Mouse (Mus musculus) erythroblast, embryonic 14.5 days (primary cell): ENCODE measurements around the gene Epn3. TPM values are rescaled to one million over a fixed set of nuclear protein-coding genes. Genes with fewer than 3 reads are reported as not detected.

Experiments used
- H3K27me3 ChIP-seq: 2 replicates; pipeline ENCODE4 v1.6.1; 2012; ENCODE audit warnings: inconsistent platforms; ENCODE audit not compliant: control insufficient read depth
- H3K36me3 ChIP-seq: 2 replicates; pipeline ENCODE4 v1.6.1; 2012; ENCODE audit warnings: mild to moderate bottlenecking, inconsistent platforms; ENCODE audit not compliant: control insufficient read depth
- H3K4me1 ChIP-seq: 2 replicates; pipeline ENCODE4 v1.6.1; 2012; ENCODE audit warnings: inconsistent platforms; ENCODE audit not compliant: control insufficient read depth
- H3K4me3 ChIP-seq: replicated peaks from 2 replicates; pipeline ENCODE3; 2012; ENCODE audit warnings: moderate library complexity, mild to moderate bottlenecking, inconsistent platforms
- H3K9me3 ChIP-seq: 2 replicates; pipeline ENCODE4 v1.6.1; 2012; ENCODE audit warnings: low read length, inconsistent platforms, mixed read lengths; ENCODE audit not compliant: control insufficient read depth
- GATA1 ChIP-seq: IDR thresholded peaks from 2 replicates; pipeline ENCODE4 v1.6.1; 2012; ENCODE audit warnings: low read length, inconsistent platforms, mixed read lengths
- TAL1 ChIP-seq: IDR thresholded peaks from 3 replicates; pipeline ENCODE4 v1.6.1; 2012; ENCODE audit warnings: low read length, inconsistent platforms, mixed read lengths
- polyA plus RNA-seq: library from polyadenylated mRNA; stranded (reverse); fragments of >175 nt; gene quantifications from 2 replicates; pipeline ENCODE4 v1.2.3, GENCODE M21; 2012

Epn3 gene
- polyA plus RNA-seq, 1 experiment: not detected

DNA sequence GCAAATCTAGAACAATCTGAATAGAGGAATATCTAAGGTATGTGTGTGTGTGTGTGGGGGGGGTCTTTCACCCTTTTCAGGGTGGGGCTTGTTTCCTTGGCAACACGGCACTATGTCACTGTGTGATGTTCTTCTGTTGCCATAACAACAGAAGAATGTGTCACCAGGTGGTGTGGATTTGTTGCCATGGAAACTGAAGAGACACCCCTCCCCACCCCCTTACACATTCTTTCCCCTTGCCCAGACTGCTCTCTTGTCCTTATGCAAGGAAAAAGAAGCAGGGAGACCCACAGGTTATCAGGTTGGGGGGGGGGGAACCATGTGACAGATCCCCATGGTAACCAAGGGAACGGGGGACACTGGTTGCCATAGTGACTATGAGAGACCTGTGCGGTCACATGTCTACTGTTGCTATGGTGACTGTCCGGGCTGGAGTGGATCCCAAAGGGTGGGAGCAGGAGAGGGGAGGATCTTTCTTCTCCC, 31.2 kb downstream of the Epn3 start:
- no peaks in the 10 kb centered on the region for H3K36me3 ChIP-seq
- peaks cover 54% of the 10 kb centered on the region for H3K27me3 ChIP-seq
- peaks cover 4% of the 10 kb centered on the region for H3K4me1 ChIP-seq
- TF ChIP-seq GATA1: no peak
- no peak for TF ChIP-seq TAL1
- no peak overlapping the region for H3K4me3 ChIP-seq
- peaks cover 5% of the 10 kb centered on the region; the same call in 1 of the 2 replicates for H3K9me3 ChIP-seq

DNA sequence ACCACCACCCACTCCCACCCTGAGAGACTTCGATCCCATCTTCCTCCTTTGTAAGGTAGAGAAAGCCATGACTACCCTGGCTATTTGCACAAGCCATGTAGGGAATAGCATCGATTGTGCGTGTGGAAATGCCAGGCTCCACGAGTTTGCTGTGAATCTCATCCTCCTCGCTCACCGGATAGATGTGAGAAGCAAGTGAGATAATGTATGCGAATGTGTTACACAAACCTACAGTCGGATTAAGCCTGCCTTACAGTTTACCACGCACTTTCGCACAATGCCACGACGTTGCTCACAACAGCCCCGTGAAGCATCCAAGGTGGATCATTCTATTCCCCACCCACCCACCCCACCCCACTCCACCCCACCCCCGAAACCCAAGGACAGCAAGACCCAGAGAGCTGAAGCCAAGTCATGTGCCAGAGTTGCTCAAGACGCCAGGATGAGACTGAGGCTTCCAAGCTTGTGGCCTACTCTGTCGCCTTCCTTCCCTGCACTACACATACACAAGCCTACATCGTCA, 33.4 kb downstream of the Epn3 start:
- H3K27me3 ChIP-seq: peaks cover 44% of the 10 kb centered on the region
- TF ChIP-seq TAL1 (no peak), GATA1 (no peak)

DNA sequence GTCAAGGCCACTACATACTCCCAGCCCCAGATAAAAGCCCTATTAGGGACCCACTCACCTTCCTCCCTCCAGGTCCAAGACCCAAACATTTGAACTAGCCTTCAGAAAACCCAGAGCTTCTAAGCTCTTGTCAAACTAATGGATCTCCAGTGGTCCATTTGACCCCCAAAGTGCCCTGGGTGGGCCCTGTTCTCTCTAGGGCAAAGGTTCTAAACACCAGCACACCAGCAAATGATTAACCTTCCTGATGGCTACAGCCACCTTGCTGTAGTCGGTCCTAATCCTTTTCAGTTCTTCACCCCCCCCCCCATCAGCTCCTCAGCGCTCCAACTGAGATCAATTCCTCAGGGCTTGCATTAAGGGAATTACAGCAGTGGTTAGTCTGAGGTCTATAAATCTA, 35.6 kb downstream of the Epn3 start:
- Histone ChIP-seq H3K36me3 (no peaks in the 10 kb centered on the region), H3K4me3 (no peak overlapping the region), H3K27me3 (peaks cover 28% of the 10 kb centered on the region), H3K9me3 (no peaks in the 10 kb centered on the region), H3K4me1 (peaks cover 5% of the 10 kb centered on the region)
- no peak for TF ChIP-seq GATA1
- TF ChIP-seq TAL1: no peak

More for the DNA sequence above, 33.4 kb downstream of the Epn3 start:
- Histone ChIP-seq H3K4me3 (no peak overlapping the region), H3K9me3 (no peaks in the 10 kb centered on the region), H3K36me3 (no peaks in the 10 kb centered on the region), H3K4me1 (peaks cover 2% of the 10 kb centered on the region)

- TF ChIP-seq TAL1: no peak
- Histone ChIP-seq H3K4me3 (no peak overlapping the region), H3K4me1 (peaks cover 26% of the 10 kb centered on the region), H3K9me3 (no peaks in the 10 kb centered on the region), H3K36me3 (no peaks in the 10 kb centered on the region), H3K27me3 (peaks cover 27% of the 10 kb centered on the region)
These were observed 37.9 kb downstream of the Epn3 start for GRCm38 (mm10) chr11:94461856-94462255.

DNA sequence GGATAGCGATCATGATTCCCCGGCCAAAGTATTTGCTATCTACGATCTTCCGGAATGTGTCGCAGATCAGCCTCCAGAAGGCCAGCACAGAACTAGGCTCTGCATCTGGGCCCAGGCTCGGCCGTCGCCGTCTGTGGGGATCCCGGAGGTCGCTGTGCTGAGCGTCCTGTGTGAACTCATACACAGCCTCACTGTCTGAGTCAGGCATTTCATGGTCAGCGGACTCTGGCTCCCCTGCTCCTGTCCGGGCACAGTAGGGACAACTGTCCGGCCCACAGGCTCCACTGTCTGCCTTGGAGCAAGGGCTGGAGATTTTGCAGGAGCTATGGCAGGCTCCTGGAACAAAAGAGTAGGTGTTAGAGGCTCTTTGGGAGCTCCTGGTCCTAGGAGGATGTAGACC, 42.8 kb downstream of the Epn3 start:
- H3K4me3 ChIP-seq: peak overlapping the region; percentile 67
- H3K27me3 ChIP-seq: peaks cover 11% of the 10 kb centered on the region
- peaks cover 57% of the 10 kb centered on the region for H3K4me1 ChIP-seq
- TF ChIP-seq TAL1 (no peak), GATA1 (no peak)
- H3K9me3 ChIP-seq: no peaks in the 10 kb centered on the region
- H3K36me3 ChIP-seq: no peaks in the 10 kb centered on the region

DNA sequence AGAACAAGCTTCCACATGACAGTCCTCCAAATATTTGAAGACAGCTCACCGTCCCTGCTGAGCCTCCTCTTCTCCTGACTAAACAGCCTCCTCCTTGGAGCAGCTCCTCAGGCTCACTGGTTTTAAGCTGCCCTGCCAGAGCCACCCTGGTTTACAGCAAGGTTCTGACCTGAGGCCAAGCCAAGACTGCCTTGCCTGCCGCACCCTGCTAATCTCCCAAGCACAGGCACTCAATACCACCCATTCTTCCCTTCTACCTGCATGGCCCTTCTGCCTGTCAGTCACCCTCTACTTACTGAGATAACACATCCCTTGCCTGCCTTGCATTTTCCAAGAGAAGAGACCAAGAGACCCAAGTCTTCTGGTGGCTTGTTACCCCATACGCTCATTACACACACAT, 43.4 kb downstream of the Epn3 start:
- Histone ChIP-seq H3K27me3 (peaks cover 7% of the 10 kb centered on the region), H3K36me3 (no peaks in the 10 kb centered on the region), H3K4me3 (peak overlapping the region; percentile 67), H3K9me3 (no peaks in the 10 kb centered on the region), H3K4me1 (peaks cover 62% of the 10 kb centered on the region)
- TF ChIP-seq GATA1 (no peak), TAL1 (peak; percentile 73)

GRCm38 (mm10) chr11:94455161-94455820, 44.5 kb downstream of the Epn3 start:
- Histone ChIP-seq H3K36me3 (no peaks in the 10 kb centered on the region), H3K4me3 (peak overlapping the region; percentile 67), H3K4me1 (peaks cover 69% of the 10 kb centered on the region), H3K27me3 (peaks cover 10% of the 10 kb centered on the region), H3K9me3 (no peaks in the 10 kb centered on the region)
- TF ChIP-seq GATA1 (no peak), TAL1 (no peak)

GRCm38 (mm10) chr11:94454756-94455155, 45.0 kb downstream of the Epn3 start:
- Histone ChIP-seq H3K4me1 (peaks cover 69% of the 10 kb centered on the region), H3K4me3 (peak overlapping the region; percentile 67), H3K27me3 (peaks cover 13% of the 10 kb centered on the region), H3K9me3 (no peaks in the 10 kb centered on the region), H3K36me3 (no peaks in the 10 kb centered on the region)
- no peak for TF ChIP-seq GATA1
- no peak for TF ChIP-seq TAL1

DNA sequence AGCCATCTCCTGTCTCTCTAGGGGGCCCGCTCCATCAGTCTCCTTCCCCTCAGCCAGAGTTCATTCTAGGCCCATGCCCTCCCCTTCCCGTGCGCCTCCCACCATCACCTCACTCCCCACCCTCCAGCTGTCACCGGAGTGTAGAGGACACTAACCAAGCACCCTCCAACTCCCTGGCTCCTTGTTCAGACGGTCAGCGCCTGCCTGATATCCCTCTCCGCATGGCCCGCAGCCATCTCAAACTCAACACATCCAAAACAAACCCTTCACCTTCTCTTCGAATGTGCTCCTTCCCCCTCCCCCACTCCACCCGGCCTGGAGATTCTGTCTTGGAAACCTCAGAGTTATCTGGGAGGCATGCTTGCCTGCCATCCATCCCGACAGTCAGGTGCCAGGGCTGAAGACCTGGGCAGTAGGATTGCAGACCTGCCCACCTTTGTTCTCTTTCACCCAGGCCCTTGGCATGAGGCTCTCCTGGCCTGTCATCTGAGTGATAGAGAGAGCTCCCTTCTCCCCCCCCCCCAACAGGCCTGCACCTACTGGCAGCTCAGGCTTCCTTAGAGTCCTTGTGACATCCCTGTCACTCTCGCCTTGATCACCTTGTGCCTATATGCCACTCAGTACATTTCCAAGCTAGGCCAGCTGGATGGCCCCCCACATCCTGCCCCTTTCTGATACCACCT, 48.5 kb downstream of the Epn3 start:
- H3K4me1 ChIP-seq: peaks cover 54% of the 10 kb centered on the region
- H3K27me3 ChIP-seq: peaks cover 28% of the 10 kb centered on the region
- H3K9me3 ChIP-seq: no peaks in the 10 kb centered on the region
- no peaks in the 10 kb centered on the region for H3K36me3 ChIP-seq
- no peak for TF ChIP-seq TAL1
- no peak for TF ChIP-seq GATA1
- H3K4me3 ChIP-seq: no peak overlapping the region
